In the genomic region with DNA sequence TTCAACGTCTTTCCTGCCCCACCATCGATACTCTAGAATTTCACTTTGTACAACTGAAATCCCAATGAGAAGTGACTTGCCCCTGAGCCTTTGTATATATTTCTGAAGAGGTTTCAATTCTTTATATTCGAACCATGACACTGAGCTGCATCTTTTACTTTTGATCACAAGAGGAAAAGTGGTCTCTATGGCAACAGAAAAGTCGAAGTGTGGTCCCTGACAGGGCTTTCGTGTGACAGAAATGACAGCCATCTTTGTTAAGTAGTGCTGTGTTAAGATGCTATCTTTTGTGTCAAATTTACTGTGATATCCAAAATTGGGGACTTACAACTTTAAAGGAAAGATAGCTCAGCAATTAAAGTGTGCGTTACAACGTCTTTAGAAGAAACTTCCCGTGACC, we compare ENCODE assay signal across 19 mouse cellular contexts.
A peak's percentile ranks its signal among the peaks of the same experiment; 100 is the strongest.
DNase-seq lines count a peak whose midpoint lies in the region; ATAC-seq and TF ChIP-seq lines count a peak whose summit lies in the region.
"Had no signal": no experiment of that assay in that cellular context is flagged by ENCODE, and none has a peak within 500 bp of the region (broad histone marks: within the 10 kb centered on the region; RNA-seq: fewer than 3 reads in every experiment).

No protein-coding gene starts in this region.

- no peaks in the 10 kb centered on the region for H3K36me3 ChIP-seq in forebrain, postnatal 0 days (ENCODE audit: insufficient read depth)
- H3K36me3 ChIP-seq in forebrain, embryonic 11.5 days (ENCODE audit: control insufficient read depth, insufficient read depth, low read length): no peaks in the 10 kb centered on the region
- H3K36me3 ChIP-seq in midbrain, embryonic 16.5 days (ENCODE audit: control insufficient read depth, insufficient read depth, low read length): no peaks in the 10 kb centered on the region
- H3K36me3 ChIP-seq in midbrain, embryonic 11.5 days (ENCODE audit: control insufficient read depth, insufficient read depth, low read length): no peaks in the 10 kb centered on the region
- H3K36me3 ChIP-seq: embryonic facial prominence, embryonic 13.5 days; heart, embryonic 15.5 days; hindbrain, embryonic 13.5 days had no signal

- TF ChIP-seq CTCF in forebrain, postnatal 0 days (IDR thresholded peaks at IDR 0.05; ENCODE audit: low read depth): no peak

- no peak overlapping the region for H3K9ac ChIP-seq in forebrain, postnatal 0 days
- no peak overlapping the region for H3K9ac ChIP-seq in forebrain, embryonic 11.5 days (ENCODE audit: low read length)
- H3K9ac ChIP-seq in midbrain, embryonic 16.5 days (ENCODE audit: low read depth, low read length): no peak overlapping the region
- no peak overlapping the region for H3K9ac ChIP-seq in midbrain, embryonic 11.5 days (ENCODE audit: low read length)
- H3K9ac ChIP-seq: embryonic facial prominence, embryonic 13.5 days; heart, embryonic 15.5 days; hindbrain, embryonic 13.5 days had no signal

- no peak overlapping the region for H3K4me2 ChIP-seq in forebrain, postnatal 0 days (ENCODE audit: low read depth)
- no peak overlapping the region for H3K4me2 ChIP-seq in forebrain, embryonic 11.5 days (ENCODE audit: low read depth, low read length, severe bottlenecking)
- no peak overlapping the region for H3K4me2 ChIP-seq in midbrain, embryonic 16.5 days (ENCODE audit: low read length)
- H3K4me2 ChIP-seq in midbrain, embryonic 11.5 days: no peak overlapping the region
- H3K4me2 ChIP-seq: embryonic facial prominence, embryonic 13.5 days; heart, embryonic 11.5 days; heart, embryonic 15.5 days; hindbrain, embryonic 13.5 days had no signal

- H3K9me3 ChIP-seq in forebrain, postnatal 0 days (ENCODE audit: low read length): no peaks in the 10 kb centered on the region
- H3K9me3 ChIP-seq in forebrain, embryonic 11.5 days (ENCODE audit: control insufficient read depth, low read length): no peaks in the 10 kb centered on the region
- no peaks in the 10 kb centered on the region for H3K9me3 ChIP-seq in midbrain, embryonic 16.5 days (replicated peaks; ENCODE audit: control insufficient read depth, low read length, poor library complexity, severe bottlenecking)
- no peaks in the 10 kb centered on the region for H3K9me3 ChIP-seq in midbrain, embryonic 11.5 days (ENCODE audit: control insufficient read depth, low read length)
- H3K9me3 ChIP-seq: embryonic facial prominence, embryonic 13.5 days; heart, embryonic 15.5 days; hindbrain, embryonic 13.5 days had no signal

- DNase-seq in embryo, embryonic 10.5 days (ENCODE audit: low spot score): peak; percentile 2
- DNase-seq in embryo, embryonic 9.5 days (ENCODE audit: extremely low spot score): no peak
- DNase-seq in forebrain, postnatal 0 days: peak; percentile 35
- no peak for DNase-seq in forebrain, embryonic 11.5 days (ENCODE audit: low spot score)
- DNase-seq in midbrain, embryonic 11.5 days (ENCODE audit: low spot score, missing footprints): no peak
- DNase-seq: adrenal gland, postnatal 10 days; cerebellum, adult 18-20 months; cerebellum, adult 9-11 months; cerebellum, postnatal 36 days; gastrocnemius, postnatal 14 days; heart, adult 2 months; heart, postnatal 14 days had no signal

- 41% methylated on average over 8 of the region's 8 CpGs for whole genome bisulfite sequencing in forebrain, postnatal 0 days
- 65% methylated on average over 8 of the region's 8 CpGs for WGBS in forebrain, embryonic 11.5 days
- WGBS in midbrain, embryonic 16.5 days: 18% methylated on average over 8 of the region's 8 CpGs
- WGBS in midbrain, embryonic 11.5 days: 42% methylated on average over 8 of the region's 8 CpGs

- H3K27me3 ChIP-seq in forebrain, postnatal 0 days (ENCODE audit: insufficient read depth, low read length): no peaks in the 10 kb centered on the region
- H3K27me3 ChIP-seq in forebrain, embryonic 11.5 days (ENCODE audit: control insufficient read depth, insufficient read depth, low read length): no peaks in the 10 kb centered on the region
- no peaks in the 10 kb centered on the region for H3K27me3 ChIP-seq in midbrain, embryonic 16.5 days (ENCODE audit: control insufficient read depth, insufficient read depth, low read depth, low read length)
- H3K27me3 ChIP-seq in midbrain, embryonic 11.5 days (ENCODE audit: control insufficient read depth, insufficient read depth, low read length): no peaks in the 10 kb centered on the region
- H3K27me3 ChIP-seq: embryonic facial prominence, embryonic 13.5 days; heart, embryonic 15.5 days; hindbrain, embryonic 13.5 days had no signal

- no peak overlapping the region for H3K27ac ChIP-seq in forebrain, postnatal 0 days (ENCODE audit: low read depth, low read length)
- no peak overlapping the region for H3K27ac ChIP-seq in forebrain, embryonic 11.5 days (ENCODE audit: low read depth, low read length)
- H3K27ac ChIP-seq in midbrain, embryonic 16.5 days (ENCODE audit: low read length): no peak overlapping the region
- H3K27ac ChIP-seq in midbrain, embryonic 11.5 days (ENCODE audit: low read depth, low read length): no peak overlapping the region
- H3K27ac ChIP-seq: embryonic facial prominence, embryonic 13.5 days; heart, adult 2 months; heart, embryonic 15.5 days; hindbrain, embryonic 13.5 days had no signal

- no peaks in the 10 kb centered on the region for H3K4me1 ChIP-seq in forebrain, postnatal 0 days (ENCODE audit: insufficient read depth)
- H3K4me1 ChIP-seq in forebrain, embryonic 11.5 days (replicated peaks; ENCODE audit: control insufficient read depth, insufficient read depth, low read length): no peaks in the 10 kb centered on the region
- H3K4me1 ChIP-seq in midbrain, embryonic 16.5 days (ENCODE audit: control insufficient read depth, insufficient read depth, low read length): peaks cover 9% of the 10 kb centered on the region
- H3K4me1 ChIP-seq in midbrain, embryonic 11.5 days (ENCODE audit: control insufficient read depth, insufficient read depth, low read length): no peaks in the 10 kb centered on the region; the same call in 1 of the 2 replicates
- H3K4me1 ChIP-seq: embryonic facial prominence, embryonic 13.5 days; heart, embryonic 15.5 days; hindbrain, embryonic 13.5 days had no signal

- ATAC-seq in forebrain, postnatal 0 days: peak; percentile 58; the same call in 1 of the 2 replicates
- no peak for ATAC-seq in forebrain, embryonic 11.5 days (replicated peaks; ENCODE audit: low FRiP score)
- peak; percentile 88 for ATAC-seq in midbrain, embryonic 16.5 days
- ATAC-seq in midbrain, embryonic 11.5 days (ENCODE audit: low FRiP score): no peak
- no peak for ATAC-seq in frontal cortex, adult (ENCODE audit: low TSS enrichment)
- ATAC-seq: intestine, embryonic 16.5 days had no signal

- no peak overlapping the region for H3K4me3 ChIP-seq in forebrain, postnatal 0 days (ENCODE audit: low read depth, low read length)
- H3K4me3 ChIP-seq in forebrain, embryonic 11.5 days (ENCODE audit: low read depth, low read length): no peak overlapping the region
- H3K4me3 ChIP-seq in midbrain, embryonic 16.5 days (ENCODE audit: low read depth, low read length): no peak overlapping the region
- H3K4me3 ChIP-seq in midbrain, embryonic 11.5 days (ENCODE audit: low read depth, low read length): no peak overlapping the region
- H3K4me3 ChIP-seq: embryonic facial prominence, embryonic 13.5 days; heart, adult 2 months; heart, embryonic 15.5 days; hindbrain, embryonic 13.5 days had no signal

Comparison
In these comparisons a context has a peak if more than half of its experiments do, and no peak if none do; other contexts are left out.
1. DNase-seq: peak in embryo, embryonic 10.5 days (single experiment) and forebrain, postnatal 0 days (single experiment); none in embryo, embryonic 9.5 days (single experiment), forebrain, embryonic 11.5 days (single experiment) and midbrain, embryonic 11.5 days (single experiment).
2. ATAC-seq: peak in forebrain, postnatal 0 days (single experiment) and midbrain, embryonic 16.5 days (single experiment); none in forebrain, embryonic 11.5 days (single experiment), midbrain, embryonic 11.5 days (single experiment) and frontal cortex, adult (single experiment).